Mouse (Mus musculus): ENCODE data around the gene Tpk1.

The Tpk1 gene

GRCm38 (mm10) chr6:43347637-43348036, 318.4 kb downstream of the Tpk1 start:
- no peak for DNase-seq

DNA sequence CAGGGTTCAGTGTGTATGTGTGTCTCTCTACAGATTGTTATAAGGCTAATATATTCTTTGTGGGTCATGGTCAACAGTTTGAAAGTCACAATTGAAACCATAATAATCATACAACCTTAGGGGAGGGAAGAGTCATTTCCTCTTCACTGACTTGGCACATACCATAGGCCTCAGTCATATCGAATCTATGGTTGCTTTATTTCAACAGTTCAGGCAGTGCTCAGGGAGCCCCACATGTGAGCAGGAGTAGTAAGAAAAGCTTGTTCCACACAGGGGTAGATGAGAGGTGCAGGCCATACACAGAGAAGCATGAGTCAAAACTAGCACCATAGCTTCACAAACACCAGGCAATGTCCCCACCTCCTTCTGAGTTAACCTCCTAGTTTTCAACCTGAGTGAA, 323.1 kb downstream of the Tpk1 start:
- DNase-seq, result no peak

- DNase-seq, result peak in 1 of 2 experiments; percentile 22
Measured at GRCm38 (mm10) chr6:43342386-43342785, 323.7 kb downstream of the Tpk1 start.

DNA sequence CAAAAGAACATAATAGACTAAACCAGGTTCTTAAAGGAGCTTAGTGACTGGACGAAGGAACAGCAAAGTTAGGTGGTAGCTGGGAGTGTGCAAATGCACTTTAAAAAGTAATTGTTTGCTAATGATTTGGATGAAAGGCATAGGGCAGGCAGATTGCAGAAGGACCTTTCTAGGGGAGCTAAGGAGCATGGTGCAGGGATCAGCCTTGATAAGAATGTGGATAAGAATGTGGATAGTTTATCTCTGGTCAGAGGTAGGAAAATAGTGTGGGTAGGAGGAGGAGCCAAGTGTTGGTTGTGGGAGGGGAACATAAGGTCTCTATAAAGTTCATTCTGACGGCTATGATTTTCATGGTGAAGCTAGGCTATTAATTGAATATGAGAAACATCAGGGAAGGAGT, 327.3 kb downstream of the Tpk1 start:
- no peak for DNase-seq

GRCm38 (mm10) chr6:43337491-43337961, 328.6 kb downstream of the Tpk1 start:
- DNase-seq, result peak; percentile 67 to 86

DNA sequence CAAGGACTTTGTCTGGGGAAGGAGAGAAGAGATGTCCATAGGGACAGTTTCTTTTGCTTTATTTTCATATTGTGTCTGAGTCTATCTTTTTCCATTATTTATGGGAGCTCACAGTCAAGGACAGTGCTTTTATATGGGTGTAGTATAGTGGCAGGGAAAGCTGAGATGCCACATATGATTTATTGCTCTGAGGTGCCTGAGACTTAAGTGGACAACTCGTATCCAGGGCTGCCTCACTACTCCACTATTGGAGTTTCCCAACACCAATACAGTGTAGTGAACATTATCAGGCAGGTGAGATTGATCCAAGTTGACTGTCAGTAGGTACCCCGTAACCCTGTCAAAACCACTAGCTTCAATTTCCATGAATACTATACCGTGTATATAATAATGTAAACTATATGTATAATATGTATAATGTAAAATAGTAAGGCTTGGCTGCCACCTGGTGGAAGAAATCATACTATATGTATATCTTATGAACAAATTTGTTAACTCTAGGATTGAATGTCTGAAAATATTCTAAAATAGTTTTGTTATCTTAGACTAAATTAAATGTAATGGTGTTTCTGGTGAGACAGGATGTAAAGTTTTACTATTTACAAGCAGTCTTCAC, 330.4 kb downstream of the Tpk1 start:
- no peak for DNase-seq

DNA sequence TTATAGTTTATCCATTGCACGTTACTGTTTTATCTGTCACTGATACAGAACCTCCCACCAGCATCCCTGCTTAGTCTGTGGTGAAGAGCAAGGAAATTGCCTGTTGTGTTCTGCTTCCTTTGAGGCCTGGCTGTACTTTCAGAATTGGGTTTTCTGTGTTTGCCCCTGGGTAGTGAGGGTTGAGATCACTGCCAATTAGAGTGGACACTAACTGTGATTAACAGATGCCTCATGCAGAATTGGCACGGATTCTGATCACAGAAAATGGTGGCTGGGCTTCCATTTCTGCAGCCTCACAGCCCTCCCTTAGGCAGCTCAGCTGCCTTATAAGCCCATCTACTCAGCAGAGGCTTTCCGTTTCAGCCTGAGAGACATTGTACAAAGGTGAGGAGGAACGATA, 332.6 kb downstream of the Tpk1 start:
- DNase-seq, result peak in 1 of 2 experiments; percentile 26

GRCm38 (mm10) chr6:43312961-43313656, 353.0 kb downstream of the Tpk1 start:
- no peak for DNase-seq

DNA sequence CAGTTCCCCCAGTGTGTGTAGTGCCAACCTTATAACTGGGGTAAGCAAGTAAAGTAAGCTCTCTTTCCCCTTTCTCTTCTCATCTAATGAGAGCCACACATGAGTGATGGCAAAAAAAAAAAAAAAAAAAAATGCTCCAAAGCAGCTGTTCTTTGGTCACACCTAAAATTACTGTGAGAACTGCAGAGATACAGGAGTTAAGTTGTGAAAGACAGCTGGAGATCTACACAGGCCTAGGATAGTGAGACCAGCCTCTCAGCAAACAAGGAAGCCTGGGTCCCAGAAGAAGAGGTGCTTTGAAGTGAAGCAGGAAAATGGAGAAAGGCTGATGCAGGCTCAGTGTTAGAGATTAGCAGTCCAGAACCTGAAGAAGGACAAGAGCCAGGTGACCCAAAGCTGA, 353.5 kb downstream of the Tpk1 start:
- no peak for DNase-seq

DNA sequence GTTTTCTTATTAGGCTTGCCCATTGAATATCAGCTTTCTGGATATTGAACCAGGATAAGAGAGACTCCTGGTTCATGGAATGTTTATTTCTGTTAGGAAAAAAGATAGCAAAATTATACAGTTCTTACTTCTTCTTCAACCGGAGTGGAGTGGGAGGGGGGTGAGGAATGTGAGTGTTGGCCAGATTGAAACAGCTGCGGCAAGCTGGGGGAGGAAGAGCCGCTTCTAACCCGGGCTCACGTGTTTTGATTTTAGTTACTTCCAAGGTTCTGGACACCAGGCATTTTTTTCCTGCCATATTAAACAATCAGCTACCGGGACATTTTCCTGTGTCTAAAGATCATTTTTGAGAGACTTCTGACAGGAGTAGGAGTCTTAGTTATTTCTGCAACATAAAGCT, 356.0 kb downstream of the Tpk1 start:
- DNase-seq, result peak in 1 of 2 experiments; percentile 43

- DNase-seq, result no peak
Measured at GRCm38 (mm10) chr6:43309454-43309853, 356.6 kb downstream of the Tpk1 start, which contains the start of gene Nobox. Gene Nobox, minus strand, starts transcription at chr6:43309554.

DNA sequence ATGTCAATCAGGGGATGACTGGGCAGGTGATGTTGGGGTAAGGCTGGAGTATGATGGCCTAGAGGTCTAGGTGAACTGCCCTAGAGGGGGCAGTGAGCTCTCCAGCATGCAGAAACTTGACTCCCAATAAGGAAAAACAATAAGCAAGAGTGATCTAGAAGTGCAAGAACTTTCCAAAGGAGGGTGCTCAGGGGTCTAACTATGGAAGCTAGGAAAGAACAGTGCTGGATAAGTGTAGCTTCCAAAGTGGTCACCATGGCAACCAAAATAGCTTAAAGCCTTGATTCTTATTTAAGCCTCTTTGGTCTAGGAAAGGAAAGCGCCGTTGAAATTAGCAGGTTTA, 368.6 kb downstream of the Tpk1 start:
- no peak for DNase-seq

DNA sequence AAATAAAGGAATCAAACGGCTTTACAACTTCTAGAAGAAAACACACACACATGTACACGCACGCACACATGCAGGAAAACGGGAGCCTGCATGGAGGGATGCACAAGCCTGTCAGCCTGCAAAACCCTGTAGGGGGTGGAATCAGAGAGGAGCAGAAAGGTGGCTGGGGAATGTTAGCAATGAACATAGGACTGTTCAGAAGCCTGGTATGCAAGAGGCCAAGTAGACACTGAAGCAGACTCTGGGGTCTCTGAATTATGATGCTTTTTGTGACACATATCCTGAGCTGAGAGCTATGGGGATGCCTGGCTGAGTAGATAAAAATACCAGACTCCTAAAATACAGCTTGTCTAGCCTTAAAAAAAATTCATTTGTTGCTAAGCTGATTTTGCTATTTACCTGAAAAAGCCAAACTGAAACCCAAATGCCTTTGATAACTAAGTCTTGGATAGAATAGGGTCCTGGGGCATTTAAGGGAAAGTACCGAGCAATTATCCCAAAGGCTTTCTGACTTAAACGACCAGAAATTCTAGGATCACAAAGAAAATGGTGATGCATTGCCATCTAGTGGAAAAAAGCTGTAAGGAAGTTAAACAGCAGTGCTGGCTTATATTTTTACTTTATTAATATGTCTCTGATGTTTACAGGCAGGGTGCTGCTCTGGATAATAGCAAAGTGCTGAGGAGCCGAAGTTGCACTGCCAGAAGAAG, 369.1 kb downstream of the Tpk1 start:
- DNase-seq, result no peak

DNA sequence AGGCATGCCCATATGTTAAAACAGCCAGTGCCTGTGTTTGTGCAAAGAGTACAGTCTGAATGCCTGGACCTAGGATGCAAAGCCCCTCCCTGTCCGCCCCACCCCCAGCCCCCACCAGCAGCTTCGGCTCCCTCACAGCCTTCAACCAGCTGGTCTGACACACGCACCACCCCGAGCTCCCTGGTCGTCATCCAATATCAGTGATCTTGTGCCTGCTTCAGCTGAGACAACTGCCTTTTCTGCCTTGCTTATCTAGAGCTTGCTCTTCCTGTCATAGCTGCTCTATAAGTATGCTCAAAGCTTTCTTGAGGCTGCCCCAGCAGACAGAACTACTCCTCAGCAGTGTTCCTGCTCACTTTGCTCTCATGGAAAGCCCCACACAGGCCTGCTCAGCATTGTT, 370.2 kb downstream of the Tpk1 start:
- DNase-seq, result peak; percentile 17 to 69
